Mouse (Mus musculus) midbrain, embryonic 11.5 days (tissue): ENCODE results near the gene 2310030G06Rik. TPM values are rescaled to one million over a fixed set of nuclear protein-coding genes. Genes with fewer than 3 reads are reported as not detected.

Source experiments
- ATAC-seq: fragments of 200-750 bp; cut with Nextera tagmentation; 2 replicates; pipeline ENCODE4 v1.8.0; 2017; ENCODE audit warnings: moderate TSS enrichment, moderate library complexity; ENCODE audit not compliant: low FRiP score
- DNase-seq: peaks from one replicate; pipeline ENCODE4 v3.0.0; 2015; ENCODE audit warnings: low spot score; ENCODE audit errors: missing footprints
- H3K27ac ChIP-seq: fragments of 300-500 bp; sonication (generic); 2 replicates; pipeline ENCODE4 v1.5.1; 2014; ENCODE audit warnings: low read depth, low read length
- H3K27me3 ChIP-seq: fragments of 300-500 bp; sonication (generic); 2 replicates; pipeline ENCODE4 v1.6.1; 2014; ENCODE audit warnings: mild to moderate bottlenecking, low read length, moderate library complexity, mixed read lengths; ENCODE audit not compliant: control insufficient read depth, insufficient read depth
- H3K36me3 ChIP-seq: fragments of 300-500 bp; sonication (generic); 2 replicates; pipeline ENCODE4 v1.6.1; 2014; ENCODE audit warnings: mild to moderate bottlenecking, low read length, moderate library complexity, mixed read lengths; ENCODE audit not compliant: control insufficient read depth, insufficient read depth
- H3K4me1 ChIP-seq: fragments of 300-500 bp; sonication (generic); 2 replicates; pipeline ENCODE4 v1.6.1; 2014; ENCODE audit warnings: low read length; ENCODE audit not compliant: control insufficient read depth, insufficient read depth
- H3K4me2 ChIP-seq: fragments of 300-500 bp; sonication (generic); 2 replicates; pipeline ENCODE4 v1.6.1; 2014; ENCODE audit warnings: mild to moderate bottlenecking, moderate library complexity
- H3K4me3 ChIP-seq: fragments of 300-500 bp; sonication (generic); 2 replicates; pipeline ENCODE4 v1.5.1; 2014; ENCODE audit warnings: low read depth, low read length
- H3K9ac ChIP-seq: fragments of 300-500 bp; sonication (generic); 2 replicates; pipeline ENCODE4 v1.6.1; 2014; ENCODE audit warnings: low read length
- H3K9me3 ChIP-seq: fragments of 300-500 bp; sonication (generic); 2 replicates; pipeline ENCODE4 v1.6.1; 2016; ENCODE audit warnings: low read length; ENCODE audit not compliant: control insufficient read depth
- WGBS: fragments of 180-500 bp; shearing (Covaris S2); extraction: QIAGEN DNeasy Blood & Tissue Kit; methylation state at CpG from one replicate; pipeline ENCODE4 v1.1.7; 2014; 5-methylcytosine and 5-hydroxymethylcytosine counted together
- polyA plus RNA-seq: library from polyadenylated mRNA; unstranded; fragments of >200 nt; fragmentation: Nextera tagmentation; extraction: Ambion mirVana; gene quantifications from 2 replicates; pipeline ENCODE4 v1.2.1, GENCODE M21; 2014

The 2310030G06Rik gene
- polyA plus RNA-seq, 1 experiment from 2014 or later: 1.2 TPM

GRCm38 (mm10) chr9:50768107-50769002 lies 22.0 kb upstream of the 2310030G06Rik start, which contains the start of gene Fdxacb1:
Fdxacb1 (plus strand) TSS chr9:50768236.
- ATAC-seq: peak; percentile 98

GRCm38 (mm10) chr9:50767531-50768106 lies 21.3 kb upstream of the 2310030G06Rik start:
- Histone ChIP-seq H3K27ac (peak overlapping the region; percentile 16; the same call in 1 of the 2 replicates), H3K9me3 (no peaks in the 10 kb centered on the region), H3K9ac (peak overlapping the region; percentile 78), H3K36me3 (no peaks in the 10 kb centered on the region), H3K4me1 (peaks cover 4% of the 10 kb centered on the region), H3K27me3 (no peaks in the 10 kb centered on the region), H3K4me2 (peak overlapping the region; percentile 78), H3K4me3 (peak overlapping the region; percentile 66)
- no peak for ATAC-seq
- 7% methylated on average over 17 of the region's 17 CpGs for WGBS
- no peak for DNase-seq

More at GRCm38 (mm10) chr9:50768107-50769002, 22.0 kb upstream of the 2310030G06Rik start, which contains the start of gene Fdxacb1:
- Histone ChIP-seq H3K9me3 (no peaks in the 10 kb centered on the region), H3K9ac (peak within 1 kb of the TSS; percentile 78), H3K4me3 (peak within 1 kb of the TSS; percentile 66), H3K27ac (peak within 1 kb of the TSS; percentile 70), H3K36me3 (no peaks in the 10 kb centered on the region), H3K4me1 (peaks cover 4% of the 10 kb centered on the region), H3K4me2 (peak within 1 kb of the TSS; percentile 78), H3K27me3 (no peaks in the 10 kb centered on the region)
- WGBS: 5% methylated on average over 59 of the region's 59 CpGs
- DNase-seq: peak; percentile 100

GRCm38 (mm10) chr9:50763331-50763730 lies 17.0 kb upstream of the 2310030G06Rik start:
- 80% methylated on average over 1 of the region's 1 CpGs for WGBS
- H3K4me2 ChIP-seq: no peak overlapping the region
- peak; percentile 87 for DNase-seq
- no peak overlapping the region for H3K9ac ChIP-seq
- no peak overlapping the region for H3K27ac ChIP-seq
- no peaks in the 10 kb centered on the region for H3K9me3 ChIP-seq
- peaks cover 4% of the 10 kb centered on the region for H3K4me1 ChIP-seq
- H3K36me3 ChIP-seq: no peaks in the 10 kb centered on the region
- no peak overlapping the region for H3K4me3 ChIP-seq
- no peaks in the 10 kb centered on the region for H3K27me3 ChIP-seq
- ATAC-seq: no peak

- ATAC-seq: no peak
- Histone ChIP-seq H3K4me3 (no peak overlapping the region), H3K4me2 (no peak overlapping the region), H3K27me3 (no peaks in the 10 kb centered on the region), H3K4me1 (no peaks in the 10 kb centered on the region), H3K27ac (no peak overlapping the region), H3K36me3 (no peaks in the 10 kb centered on the region), H3K9me3 (no peaks in the 10 kb centered on the region), H3K9ac (no peak overlapping the region)
- no peak for DNase-seq
- 61% methylated on average over 6 of the region's 6 CpGs for WGBS
These were observed 15.3 kb upstream of the 2310030G06Rik start for GRCm38 (mm10) chr9:50761520-50762243.

GRCm38 (mm10) chr9:50756711-50757110 lies 10.4 kb upstream of the 2310030G06Rik start:
- Histone ChIP-seq H3K36me3 (no peaks in the 10 kb centered on the region), H3K4me1 (no peaks in the 10 kb centered on the region), H3K9ac (no peak overlapping the region), H3K4me3 (no peak overlapping the region), H3K27me3 (no peaks in the 10 kb centered on the region), H3K4me2 (no peak overlapping the region), H3K27ac (no peak overlapping the region), H3K9me3 (no peaks in the 10 kb centered on the region)
- DNase-seq (no peak), ATAC-seq (no peak)
- WGBS: 67% methylated on average over 5 of the region's 5 CpGs

GRCm38 (mm10) chr9:50753947-50754346 lies 7.6 kb upstream of the 2310030G06Rik start:
- Histone ChIP-seq H3K4me3 (no peak overlapping the region), H3K27me3 (no peaks in the 10 kb centered on the region), H3K9me3 (no peaks in the 10 kb centered on the region), H3K27ac (no peak overlapping the region), H3K4me2 (no peak overlapping the region), H3K9ac (no peak overlapping the region), H3K4me1 (no peaks in the 10 kb centered on the region), H3K36me3 (no peaks in the 10 kb centered on the region)
- no peak for DNase-seq
- no peak for ATAC-seq
- WGBS: 75% methylated on average over 7 of the region's 7 CpGs

- no peaks in the 10 kb centered on the region for H3K36me3 ChIP-seq
- DNase-seq (no peak), ATAC-seq (no peak)
- no peak overlapping the region for H3K27ac ChIP-seq
- no peaks in the 10 kb centered on the region for H3K4me1 ChIP-seq
- H3K27me3 ChIP-seq: no peaks in the 10 kb centered on the region
- H3K9ac ChIP-seq: no peak overlapping the region
- no peak overlapping the region for H3K4me2 ChIP-seq
- H3K9me3 ChIP-seq: no peaks in the 10 kb centered on the region
- H3K4me3 ChIP-seq: no peak overlapping the region
- 73% methylated on average over 17 of the region's 17 CpGs for WGBS
These were observed 6.7 kb upstream of the 2310030G06Rik start for GRCm38 (mm10) chr9:50752784-50753615.

GRCm38 (mm10) chr9:50752054-50752602 lies 5.8 kb upstream of the 2310030G06Rik start, which contains the start of gene Hspb2:
Hspb2 (minus strand) TSS chr9:50752354.
- H3K9ac ChIP-seq: no peak within 1 kb of the TSS
- no peak for DNase-seq
- no peak within 1 kb of the TSS for H3K4me2 ChIP-seq
- H3K27me3 ChIP-seq: no peaks in the 10 kb centered on the region
- 71% methylated on average over 14 of the region's 14 CpGs for whole genome bisulfite sequencing
- H3K36me3 ChIP-seq: no peaks in the 10 kb centered on the region
- H3K4me3 ChIP-seq: no peak within 1 kb of the TSS
- H3K9me3 ChIP-seq: no peaks in the 10 kb centered on the region
- no peak within 1 kb of the TSS for H3K27ac ChIP-seq
- no peaks in the 10 kb centered on the region for H3K4me1 ChIP-seq
- no peak for ATAC-seq
